Mouse (Mus musculus) c-Kit-positive CD71-positive TER-119-positive erythroid progenitor cells, embryonic 14.5 days (primary cell): ENCODE results near the gene Dohh.

Experiments
- DNase-seq: peaks from one replicate; pipeline ENCODE4 v3.0.0-alpha.2; 2013; ENCODE audit warnings: low spot score

The Dohh gene

GRCm38 (mm10) chr10:81430831-81431525 lies 46.8 kb downstream of the Dohh start:
- DNase-seq, result no peak

- no peak for DNase-seq
Observed at GRCm38 (mm10) chr10:81431526-81432168, 47.4 kb downstream of the Dohh start.

- no peak for DNase-seq
Observed at GRCm38 (mm10) chr10:81432169-81432867, 48.1 kb downstream of the Dohh start.

- DNase-seq, result peak; percentile 84
Observed at GRCm38 (mm10) chr10:81432868-81433262, 48.6 kb downstream of the Dohh start.

GRCm38 (mm10) chr10:81433541-81434289 lies 49.5 kb downstream of the Dohh start:
- no peak for DNase-seq

- DNase-seq, result no peak
Observed at GRCm38 (mm10) chr10:81434361-81435263, 50.4 kb downstream of the Dohh start.

GRCm38 (mm10) chr10:81435436-81435835 lies 51.2 kb downstream of the Dohh start:
- no peak for DNase-seq
